Mouse (Mus musculus) small intestine, adult 2 months (tissue): Measurements from ENCODE around the gene Fam126a.

Experiments used
- CTCF ChIP-seq: fragments of 200-500 bp; IDR thresholded peaks from 2 replicates; pipeline ENCODE4 v1.5.1; 2012; ENCODE audit warnings: low read depth, mild to moderate bottlenecking, control low read depth, inconsistent platforms, low read length, moderate library complexity, mixed read lengths; ENCODE audit not compliant: insufficient replicate concordance, insufficient read length; ENCODE audit errors: extremely low read depth
- POLR2A ChIP-seq: fragments of 200-500 bp; IDR thresholded peaks from 2 replicates; pipeline ENCODE4 v1.6.1; 2012; ENCODE audit warnings: low read depth, mild to moderate bottlenecking, control low read depth, inconsistent platforms, low read length, moderate library complexity

- TF ChIP-seq CTCF (no peak), POLR2A (no peak)
Observed at GRCm38 (mm10) chr5:23919892-23920731, 110.4 kb downstream of the Fam126a start.
